Mouse (Mus musculus): ENCODE data around the gene Cemip.
"Not testable (repeated sequence)": the region's sequence is repeated elsewhere in the genome, so short reads cannot be mapped to it uniquely, and the experiment has no call there.

Cemip gene

DNA sequence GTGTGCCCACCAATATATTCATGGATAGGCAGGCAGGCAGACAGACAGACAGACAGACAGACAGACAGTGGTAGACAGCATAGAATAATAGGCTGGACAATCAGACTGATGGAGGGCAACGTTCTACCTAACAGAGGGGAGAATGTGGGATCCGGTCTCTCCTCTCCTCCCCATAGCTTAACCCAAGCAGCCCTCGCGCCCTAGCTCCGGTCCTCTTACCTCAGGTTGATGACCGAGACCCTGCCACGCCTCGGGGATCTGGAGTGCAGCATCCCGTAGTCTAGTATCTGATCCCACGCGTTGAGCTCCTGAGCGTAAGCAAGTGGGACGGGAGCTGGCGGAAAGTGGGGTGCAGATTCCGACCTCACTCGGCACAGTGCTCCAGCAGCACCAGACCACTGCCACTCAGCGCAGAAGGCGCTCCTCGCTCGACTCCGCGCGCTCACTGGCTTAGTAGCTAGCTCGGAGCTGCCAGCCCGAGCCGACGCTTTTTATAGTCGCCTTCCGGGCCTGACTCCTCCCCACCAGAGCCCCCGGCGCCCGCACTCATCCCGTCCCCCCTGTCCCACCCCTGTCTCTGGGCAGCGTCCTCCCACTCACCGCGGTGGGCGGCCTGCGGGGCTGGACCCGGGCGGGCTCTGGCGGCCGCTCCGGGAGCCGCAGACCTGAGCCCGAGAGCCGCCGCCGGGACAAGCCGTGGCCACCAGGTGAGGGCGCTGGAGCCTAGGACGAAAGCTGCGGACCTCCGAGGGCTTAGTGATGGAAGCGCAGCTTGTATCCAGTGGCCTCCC lies at the start of gene Cemip:
Cemip (minus strand) TSS at position 464 of the 791 bp plus-strand sequence.
- DNase-seq (ENCODE audit: low read depth, low spot score) = peak; percentile 40

DNA sequence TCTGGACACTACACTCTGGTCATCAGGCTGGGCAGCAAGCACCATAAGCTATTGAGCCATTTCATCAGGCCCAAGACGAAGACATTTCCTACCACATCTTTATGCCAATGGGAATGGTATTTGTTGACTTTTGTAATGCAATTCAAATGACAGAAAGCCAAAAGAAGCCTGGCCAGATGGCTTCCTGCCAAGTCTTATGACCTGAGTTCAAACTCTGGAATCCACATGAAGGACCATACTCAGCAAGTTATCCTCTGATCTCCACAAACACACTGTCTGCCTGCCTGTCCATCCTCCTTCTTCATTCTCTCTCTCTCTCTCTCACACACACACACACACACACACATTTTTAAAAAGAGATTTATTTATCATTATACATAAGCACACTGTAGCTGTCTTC lies 46.4 kb upstream of the Cemip start:
- DNase-seq (ENCODE audit: low read depth, low spot score) = peak; percentile 68

- DNase-seq (ENCODE audit: low read depth, low spot score) = no peak
Observed at GRCm38 (mm10) chr7:84131736-84132135, 45.4 kb upstream of the Cemip start.

- no peak for DNase-seq (ENCODE audit: low read depth, low spot score)
Observed at GRCm38 (mm10) chr7:84128661-84129060, 42.4 kb upstream of the Cemip start.

GRCm38 (mm10) chr7:84125730-84126129 lies 39.4 kb upstream of the Cemip start:
- no peak for DNase-seq (ENCODE audit: low read depth, low spot score)

DNA sequence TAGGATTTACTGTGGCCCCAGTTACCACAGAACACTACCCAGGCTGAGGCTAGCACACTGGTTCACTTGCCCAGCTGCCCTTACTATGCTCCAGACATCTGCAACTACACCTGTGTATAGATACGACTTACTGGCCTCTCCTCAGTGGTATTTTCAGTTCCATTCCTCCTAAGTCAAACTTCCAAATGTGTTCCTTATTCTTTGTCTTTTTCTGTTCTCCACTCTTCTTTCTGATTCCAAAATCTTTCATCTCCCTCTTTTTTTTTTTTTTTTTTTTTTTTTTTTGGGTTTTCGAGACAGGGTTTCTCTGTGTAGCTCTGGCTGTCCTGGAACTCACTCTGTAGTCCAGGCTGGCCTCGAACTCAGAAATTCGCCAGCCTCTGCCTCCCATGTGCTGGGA lies 37.3 kb upstream of the Cemip start:
- DNase-seq (ENCODE audit: low read depth, low spot score) = not testable (repeated sequence)

- DNase-seq (ENCODE audit: low read depth, low spot score) = no peak
Observed at GRCm38 (mm10) chr7:84121778-84122177, 35.5 kb upstream of the Cemip start.

GRCm38 (mm10) chr7:84120142-84120760 lies 33.9 kb upstream of the Cemip start:
- no peak for DNase-seq (ENCODE audit: low read depth, low spot score)

GRCm38 (mm10) chr7:84119216-84120105 lies 33.2 kb upstream of the Cemip start:
- no peak for DNase-seq (ENCODE audit: low read depth, low spot score)

DNA sequence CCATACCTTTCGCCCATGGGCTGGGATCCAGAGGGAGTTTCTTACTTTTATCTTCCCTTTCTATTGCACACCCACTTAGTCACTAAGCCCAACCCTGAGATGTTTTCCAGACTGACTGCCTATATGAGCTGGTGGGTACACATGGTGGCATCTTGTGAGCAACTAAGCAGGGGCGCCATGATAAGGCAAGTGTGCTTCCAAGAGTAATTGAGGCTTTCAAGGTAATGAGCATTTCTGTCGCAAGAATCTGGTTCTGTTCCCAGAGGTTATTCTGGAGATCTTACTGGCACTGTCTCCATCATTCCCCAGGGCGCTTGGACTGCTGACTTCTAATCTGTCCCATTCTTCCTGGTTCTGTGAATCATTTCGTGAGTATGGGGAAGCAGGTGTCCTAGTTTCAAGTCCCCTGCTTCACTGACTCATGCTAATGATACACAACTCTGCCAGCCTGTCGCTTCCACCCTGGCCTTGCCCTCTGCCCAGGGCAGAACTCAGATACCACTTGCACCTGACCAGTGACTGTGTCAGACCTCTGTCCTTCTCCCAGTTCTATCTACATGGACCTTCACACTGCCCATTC lies 31.3 kb upstream of the Cemip start:
- peak; percentile 36 for DNase-seq (ENCODE audit: low read depth, low spot score)

- no peak for DNase-seq (ENCODE audit: low read depth, low spot score)
Observed at GRCm38 (mm10) chr7:84116621-84117542, 30.6 kb upstream of the Cemip start.

DNA sequence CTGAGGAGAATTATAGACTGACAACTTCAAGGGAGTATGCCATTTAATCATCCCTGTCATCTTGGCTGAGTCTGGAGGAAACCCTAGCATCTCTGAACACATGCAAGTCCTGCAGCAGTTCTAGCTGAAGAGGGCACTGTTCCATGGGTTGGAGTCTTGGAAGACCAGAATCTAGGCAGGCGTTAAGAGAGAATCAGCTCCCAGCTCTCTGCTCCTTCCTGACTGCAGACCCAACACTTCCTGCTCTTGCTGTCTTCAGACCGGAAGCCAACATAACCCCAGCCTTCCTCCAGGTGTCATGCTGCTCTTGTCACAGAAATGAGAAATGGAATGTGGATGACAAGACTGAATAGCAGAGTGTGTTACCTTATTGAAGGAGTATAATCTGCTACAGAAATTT lies 29.1 kb upstream of the Cemip start:
- no peak for DNase-seq (ENCODE audit: low read depth, low spot score)

- no peak for DNase-seq (ENCODE audit: low read depth, low spot score)
Observed at GRCm38 (mm10) chr7:84114775-84115174, 28.5 kb upstream of the Cemip start.

GRCm38 (mm10) chr7:84113035-84113390 lies 26.7 kb upstream of the Cemip start:
- no peak for DNase-seq (ENCODE audit: low read depth, low spot score)

GRCm38 (mm10) chr7:84112351-84113034 lies 26.2 kb upstream of the Cemip start:
- DNase-seq (ENCODE audit: low read depth, low spot score) = no peak

GRCm38 (mm10) chr7:84111716-84112350 lies 25.5 kb upstream of the Cemip start:
- no peak for DNase-seq (ENCODE audit: low read depth, low spot score)

- DNase-seq (ENCODE audit: low read depth, low spot score) = no peak
Observed at GRCm38 (mm10) chr7:84106942-84107341, 20.6 kb upstream of the Cemip start.

DNA sequence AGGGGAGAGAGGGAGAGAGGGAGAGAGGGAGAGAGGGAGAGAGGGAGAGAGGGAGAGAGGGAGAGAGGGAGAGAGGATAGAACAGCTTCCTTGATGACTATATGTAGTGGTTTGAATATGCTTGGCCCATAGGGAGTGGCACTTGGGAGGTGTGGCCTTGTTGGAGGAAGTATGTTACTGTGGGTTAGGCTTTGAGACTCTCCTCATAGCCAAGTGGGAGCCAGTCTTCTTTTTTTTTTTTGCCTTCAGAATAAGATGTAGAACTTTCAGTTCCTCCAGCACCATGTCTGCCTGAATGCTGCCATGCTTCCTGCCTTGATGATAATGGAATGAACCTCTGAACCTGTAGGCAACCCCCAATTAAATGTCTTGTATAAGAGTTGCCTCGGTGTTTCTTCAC lies 16.3 kb upstream of the Cemip start:
- DNase-seq (ENCODE audit: low read depth, low spot score) = peak; percentile 37

GRCm38 (mm10) chr7:84100672-84101071 lies 14.4 kb upstream of the Cemip start:
- peak; percentile 63 for DNase-seq (ENCODE audit: low read depth, low spot score)

- DNase-seq (ENCODE audit: low read depth, low spot score) = no peak
Observed at GRCm38 (mm10) chr7:84098098-84098497, 11.8 kb upstream of the Cemip start.

Measured in 3T3-L1 (cell line).